Mouse (Mus musculus) C2C12 (cell line): Measurements from ENCODE around the gene Opn3. TPM values are rescaled to one million over a fixed set of nuclear protein-coding genes. Genes with fewer than 3 reads are reported as not detected.

Experiments used
- H3K27me3 ChIP-seq: one replicate; pipeline ENCODE4 v1.6.1; 2011; ENCODE audit not compliant: control insufficient read depth, insufficient read depth, insufficient read length
- H3K36me3 ChIP-seq: one replicate; pipeline ENCODE4 v1.6.1; 2011; ENCODE audit not compliant: control insufficient read depth, insufficient read depth
- H3K4me3 ChIP-seq: one replicate; pipeline ENCODE4 v1.5.1; 2011; ENCODE audit warnings: mild to moderate bottlenecking, control low read depth; ENCODE audit not compliant: poor library complexity, insufficient read depth, severe bottlenecking
- H3K79me2 ChIP-seq: one replicate; pipeline ENCODE4 v1.6.1; 2011; ENCODE audit not compliant: control insufficient read depth, insufficient read depth
- H3K79me3 ChIP-seq: one replicate; pipeline ENCODE4 v1.6.1; 2011; ENCODE audit warnings: low read depth, control low read depth
- H3ac ChIP-seq: one replicate; pipeline ENCODE3; 2011; ENCODE audit warnings: low read depth; ENCODE audit not compliant: control insufficient read depth, insufficient read length
- CEBPB ChIP-seq: IDR thresholded peaks from one replicate; pipeline ENCODE4 v1.6.1; 2011; ENCODE audit warnings: low read depth, mild to moderate bottlenecking, control low read depth, moderate library complexity
- CTCF ChIP-seq: IDR thresholded peaks from one replicate; pipeline ENCODE4 v1.5.1; 2011; ENCODE audit not compliant: control insufficient read depth, insufficient read depth, insufficient read length
- FOSL1 ChIP-seq: IDR thresholded peaks from one replicate; pipeline ENCODE4 v1.8.0; 2011; ENCODE audit warnings: mild to moderate bottlenecking, low read length; ENCODE audit not compliant: poor library complexity, insufficient read depth, severe bottlenecking
- MAX ChIP-seq: IDR thresholded peaks from one replicate; pipeline ENCODE4 v1.6.1; 2011; ENCODE audit warnings: mild to moderate bottlenecking, control low read depth
- MYOD1 ChIP-seq: IDR thresholded peaks from one replicate; pipeline ENCODE4 v1.6.1; 2011; ENCODE audit warnings: low read depth; ENCODE audit not compliant: control insufficient read depth, insufficient read length
- MYOG ChIP-seq: IDR thresholded peaks from one replicate; pipeline ENCODE4 v1.6.1; 2011; ENCODE audit not compliant: control insufficient read depth, insufficient read length; ENCODE audit errors: extremely low read depth
- USF1 ChIP-seq: IDR thresholded peaks from one replicate; pipeline ENCODE4 v1.6.1; 2011; ENCODE audit warnings: low read depth, mild to moderate bottlenecking, control low read depth, moderate library complexity
- polyA plus RNA-seq: library from polyadenylated mRNA; unstranded; fragments of >200 nt; fragmentation: generic; extraction: Trizol; gene quantifications from one replicate; pipeline ENCODE4 v1.2.1, GENCODE M21; 2012; ENCODE audit warnings: missing spikeins

Opn3 gene
- polyA plus RNA-seq, 1 experiment, result 3.1 TPM

GRCm38 (mm10) chr1:175619814-175620431 is 72.7 kb downstream of the Opn3 start, which contains the start of gene Kmo:
Kmo (plus strand) TSS chr1:175620381.
- Histone ChIP-seq H3K36me3 (peaks cover 39% of the 10 kb centered on the region), H3K79me2 (peaks cover 42% of the 10 kb centered on the region)
- no peak for TF ChIP-seq FOSL1
- no peak for TF ChIP-seq CTCF
- no peak for TF ChIP-seq CEBPB
- no peak for TF ChIP-seq MYOG
- no peak for TF ChIP-seq MYOD1
- no peak for TF ChIP-seq USF1
- no peak for TF ChIP-seq MAX

GRCm38 (mm10) chr1:175614992-175615391 is 77.6 kb downstream of the Opn3 start:
- no peak overlapping the region for H3ac ChIP-seq
- H3K79me2 ChIP-seq, result no peaks in the 10 kb centered on the region
- no peaks in the 10 kb centered on the region for H3K27me3 ChIP-seq
- H3K79me3 ChIP-seq, result no peaks in the 10 kb centered on the region
- TF ChIP-seq CTCF, result no peak
- TF ChIP-seq MYOG, result no peak
- TF ChIP-seq MYOD1, result no peak
- no peak for TF ChIP-seq USF1
- TF ChIP-seq FOSL1, result no peak
- TF ChIP-seq MAX, result no peak
- no peak for TF ChIP-seq CEBPB
- no peak overlapping the region for H3K4me3 ChIP-seq
- peaks cover 75% of the 10 kb centered on the region for H3K36me3 ChIP-seq

More at GRCm38 (mm10) chr1:175619814-175620431, 72.7 kb downstream of the Opn3 start, which contains the start of gene Kmo:
- H3K79me3 ChIP-seq, result peaks cover 24% of the 10 kb centered on the region
- no peak within 1 kb of the TSS for H3K4me3 ChIP-seq
- H3K27me3 ChIP-seq, result no peaks in the 10 kb centered on the region
- H3ac ChIP-seq, result no peak within 1 kb of the TSS

Other genes starting within 250 kb of the Opn3 start
- gene Rgs7, start 200.3 kb downstream of the Opn3 start, polyA plus RNA-seq, result 0.07 TPM
- gene Kmo, start 72.4 kb downstream of the Opn3 start, polyA plus RNA-seq, result 0.02 TPM
- gene Fh1, start 67.1 kb downstream of the Opn3 start, polyA plus RNA-seq, result 107 TPM
- 1.2 TPM for gene Chml, start 125 bp upstream of the Opn3 start, polyA plus RNA-seq
- gene Wdr64, start 5.8 kb upstream of the Opn3 start, polyA plus RNA-seq, result not detected
- 19.5 TPM for gene Exo1, start 187.8 kb upstream of the Opn3 start, polyA plus RNA-seq
- not detected for gene Gm38100, start 227.6 kb upstream of the Opn3 start, polyA plus RNA-seq